In genomic region chr11:103343881-103344280, GRCm38 (mm10) we compare ENCODE assay signal across 15 mouse cellular contexts. TPM values are rescaled to one million over a fixed set of nuclear protein-coding genes. Genes with fewer than 3 reads are reported as not detected.
DNase-seq lines count a peak whose midpoint lies in the region; ATAC-seq lines count a peak whose summit lies in the region.
"Had no signal": no experiment of that assay in that cellular context is flagged by ENCODE, and none has a peak within 500 bp of the region (broad histone marks: within the 10 kb centered on the region; RNA-seq: fewer than 3 reads in every experiment).

No protein-coding gene starts in this region.

- H3K27me3 ChIP-seq in heart, embryonic 10.5 days (ENCODE audit: insufficient read depth, poor library complexity, severe bottlenecking), result peaks cover 21% of the 10 kb centered on the region
- no peaks in the 10 kb centered on the region for H3K27me3 ChIP-seq in liver, embryonic 11.5 days (replicated peaks; ENCODE audit: control insufficient read depth, insufficient read depth, low read length)
- H3K27me3 ChIP-seq in embryonic facial prominence, embryonic 10.5 days (replicated peaks; ENCODE audit: low read depth, poor library complexity, severe bottlenecking), result 0 out of 2 replicates have a peak, but pooled peaks cover 4% of the 10 kb centered on the region
- H3K27me3 ChIP-seq in liver, embryonic 16.5 days (ENCODE audit: control insufficient read depth, insufficient read depth, low read depth, low read length), result no peaks in the 10 kb centered on the region
- no peaks in the 10 kb centered on the region for H3K27me3 ChIP-seq in hindbrain, embryonic 14.5 days (ENCODE audit: control insufficient read depth, insufficient read depth, low read length)
- H3K27me3 ChIP-seq: embryonic facial prominence, embryonic 13.5 days; Patski had no signal

- H3K4me2 ChIP-seq in liver, embryonic 11.5 days, result peak overlapping the region; percentile 13; the same call in 1 of the 2 replicates
- peak overlapping the region; percentile 36 for H3K4me2 ChIP-seq in liver, embryonic 16.5 days (ENCODE audit: low read depth, low read length)
- no peak overlapping the region for H3K4me2 ChIP-seq in hindbrain, embryonic 14.5 days (replicated peaks)
- H3K4me2 ChIP-seq: embryonic facial prominence, embryonic 13.5 days; neural tube, embryonic 13.5 days had no signal

- DNase-seq in heart, embryonic 10.5 days (ENCODE audit: low spot score), result no peak
- no peak for DNase-seq in heart, postnatal 36 days
- no peak for DNase-seq in liver, embryonic 11.5 days (ENCODE audit: low spot score)
- no peak for DNase-seq in liver
- DNase-seq in embryonic facial prominence, embryonic 10.5 days (ENCODE audit: low spot score), result no peak
- DNase-seq in left cerebral cortex, postnatal 25 days (ENCODE audit: low spot score in 2 of 2), result no peak
- DNase-seq in hindbrain, embryonic 14.5 days (ENCODE audit: low spot score), result no peak
- DNase-seq: cerebellum, adult 11 months; cerebellum, postnatal 36 days; gastrocnemius, postnatal 36 days; kidney, postnatal 10 days had no signal

- no peaks in the 10 kb centered on the region for H3K9me3 ChIP-seq in heart, embryonic 10.5 days
- no peaks in the 10 kb centered on the region for H3K9me3 ChIP-seq in liver, embryonic 11.5 days (ENCODE audit: control insufficient read depth, low read length)
- H3K9me3 ChIP-seq in embryonic facial prominence, embryonic 10.5 days, result no peaks in the 10 kb centered on the region
- H3K9me3 ChIP-seq in liver, embryonic 16.5 days (replicated peaks; ENCODE audit: control insufficient read depth, low read length), result no peaks in the 10 kb centered on the region
- no peaks in the 10 kb centered on the region for H3K9me3 ChIP-seq in hindbrain, embryonic 14.5 days (ENCODE audit: control insufficient read depth, low read length)
- H3K9me3 ChIP-seq: embryonic facial prominence, embryonic 13.5 days; neural tube, embryonic 13.5 days had no signal

- H3K9ac ChIP-seq in liver, embryonic 11.5 days (ENCODE audit: low read depth, low read length), result no peak overlapping the region
- H3K9ac ChIP-seq in liver, embryonic 16.5 days (ENCODE audit: low read depth, low read length), result no peak overlapping the region
- no peak overlapping the region for H3K9ac ChIP-seq in hindbrain, embryonic 14.5 days
- H3K9ac ChIP-seq: embryonic facial prominence, embryonic 13.5 days; neural tube, embryonic 13.5 days had no signal

- peak overlapping the region; percentile 56; the same call in 1 of the 2 replicates for H3K27ac ChIP-seq in heart, embryonic 10.5 days
- no peak overlapping the region for H3K27ac ChIP-seq in liver, embryonic 11.5 days (ENCODE audit: low read depth, low read length)
- 0 out of 2 replicates have a peak overlapping the region, but pooled peaks have one; percentile 10 for H3K27ac ChIP-seq in embryonic facial prominence, embryonic 10.5 days (replicated peaks)
- H3K27ac ChIP-seq in liver, embryonic 16.5 days (ENCODE audit: low read length), result 0 out of 2 replicates have a peak overlapping the region, but pooled peaks have one; percentile 16
- H3K27ac ChIP-seq in hindbrain, embryonic 14.5 days, result no peak overlapping the region
- H3K27ac ChIP-seq: embryonic facial prominence, embryonic 13.5 days; neural tube, embryonic 13.5 days had no signal

- WGBS in heart, embryonic 10.5 days, result 74% methylated on average over 1 of the region's 1 CpGs
- 73% methylated on average over 1 of the region's 1 CpGs for WGBS in liver, embryonic 11.5 days
- WGBS in embryonic facial prominence, embryonic 10.5 days, result 94% methylated on average over 1 of the region's 1 CpGs
- WGBS in liver, embryonic 16.5 days (ENCODE audit: insufficient replicate concordance), result 60% methylated on average over 1 of the region's 1 CpGs
- WGBS in hindbrain, embryonic 14.5 days, result 75% methylated on average over 1 of the region's 1 CpGs

- no peak for ATAC-seq in liver, embryonic 11.5 days (replicated peaks; ENCODE audit: low FRiP score)
- no peak for ATAC-seq in liver, embryonic 16.5 days (ENCODE audit: low read depth)
- ATAC-seq in hindbrain, embryonic 14.5 days (ENCODE audit: low FRiP score), result no peak
- ATAC-seq: Patski had no signal

- no peaks in the 10 kb centered on the region for H3K36me3 ChIP-seq in heart, embryonic 10.5 days
- no peaks in the 10 kb centered on the region for H3K36me3 ChIP-seq in liver, embryonic 11.5 days (ENCODE audit: control insufficient read depth, insufficient read depth, low read length)
- no peaks in the 10 kb centered on the region for H3K36me3 ChIP-seq in embryonic facial prominence, embryonic 10.5 days (replicated peaks)
- no peaks in the 10 kb centered on the region for H3K36me3 ChIP-seq in liver, embryonic 16.5 days (ENCODE audit: control insufficient read depth, insufficient read depth)
- no peaks in the 10 kb centered on the region for H3K36me3 ChIP-seq in hindbrain, embryonic 14.5 days (replicated peaks; ENCODE audit: control insufficient read depth, insufficient read depth)
- H3K36me3 ChIP-seq: embryonic facial prominence, embryonic 13.5 days; neural tube, embryonic 13.5 days had no signal

- H3K4me1 ChIP-seq in heart, embryonic 10.5 days, result peaks cover 43% of the 10 kb centered on the region
- peaks cover 9% of the 10 kb centered on the region; the same call in 1 of the 2 replicates for H3K4me1 ChIP-seq in liver, embryonic 11.5 days (replicated peaks; ENCODE audit: control insufficient read depth, insufficient read depth, low read length)
- peaks cover 24% of the 10 kb centered on the region for H3K4me1 ChIP-seq in embryonic facial prominence, embryonic 10.5 days
- peaks cover 16% of the 10 kb centered on the region for H3K4me1 ChIP-seq in liver, embryonic 16.5 days (ENCODE audit: control insufficient read depth, low read depth, low read length)
- no peaks in the 10 kb centered on the region; the same call in 1 of the 2 replicates for H3K4me1 ChIP-seq in hindbrain, embryonic 14.5 days (replicated peaks; ENCODE audit: control insufficient read depth, insufficient read depth, low read length)

- 0 out of 2 replicates have a peak overlapping the region, but pooled peaks have one; percentile 5 for H3K4me3 ChIP-seq in heart, embryonic 10.5 days
- no peak overlapping the region for H3K4me3 ChIP-seq in liver, embryonic 11.5 days (ENCODE audit: low read depth, low read length)
- no peak overlapping the region for H3K4me3 ChIP-seq in embryonic facial prominence, embryonic 10.5 days
- H3K4me3 ChIP-seq in liver, embryonic 16.5 days (ENCODE audit: low read depth, low read length), result peak overlapping the region; percentile 31
- H3K4me3 ChIP-seq in hindbrain, embryonic 14.5 days (replicated peaks; ENCODE audit: low read length), result no peak overlapping the region
- H3K4me3 ChIP-seq: embryonic facial prominence, embryonic 13.5 days; neural tube, embryonic 13.5 days had no signal

- intact Hi-C loops in heart, postnatal 36 days (cut with DNase I), result no loop called here
- intact Hi-C loops in left cerebral cortex, postnatal 25 days (cut with DNase I), result no loop called here

RNA-seq across cellular contexts. Expression of gene Arhgap27, which starts 19.6 kb away (rescaled TPM):
- 5.7 and 6.0 TPM in 2 replicates for polyA plus RNA-seq in heart, embryonic 10.5 days (2016; fragmentation: Nextera tagmentation; extraction: Ambion mirVana)
- total RNA-seq in heart, postnatal 36 days (2021), result 10 to 100 TPM; 16.3 to 17.6 TPM
- polyA plus RNA-seq in liver, embryonic 11.5 days (2014; fragmentation: Nextera tagmentation; extraction: Ambion mirVana), result 5.0 and 5.1 TPM in 2 replicates
- 5.3 and 5.8 TPM in 2 replicates for polyA plus RNA-seq in embryonic facial prominence, embryonic 10.5 days (2016; fragmentation: Nextera tagmentation; extraction: Ambion mirVana)
- polyA plus RNA-seq in liver, embryonic 16.5 days (2015; fragmentation: Nextera tagmentation; extraction: Ambion mirVana), result 2.2 and 3.8 TPM in 2 replicates
- 10 to 100 TPM in 1 of 2 experiments, 1 to 10 TPM in 1; 7.9 to 12.4 TPM for total RNA-seq in left cerebral cortex, postnatal 25 days (2021)
- 3.9 and 5.4 TPM in 2 replicates for polyA plus RNA-seq in hindbrain, embryonic 14.5 days (2014; fragmentation: Nextera tagmentation; extraction: Ambion mirVana)

Comparison
In these comparisons a context has a peak if more than half of its experiments do, and no peak if none do; other contexts are left out.
1. H3K27ac ChIP-seq: peak in heart, embryonic 10.5 days (single experiment), embryonic facial prominence, embryonic 10.5 days (single experiment) and liver, embryonic 16.5 days (single experiment); none in liver, embryonic 11.5 days (single experiment) and hindbrain, embryonic 14.5 days (single experiment).
2. H3K4me3 ChIP-seq: peak in heart, embryonic 10.5 days (single experiment) and liver, embryonic 16.5 days (single experiment); none in liver, embryonic 11.5 days (single experiment), embryonic facial prominence, embryonic 10.5 days (single experiment) and hindbrain, embryonic 14.5 days (single experiment).